Mouse (Mus musculus) limb, embryonic 10.5 days (tissue): ENCODE measurements around the gene Mindy4. TPM values are rescaled to one million over a fixed set of nuclear protein-coding genes. Genes with fewer than 3 reads are reported as not detected.
A peak's percentile ranks its signal among the peaks of the same experiment; 100 is the strongest.

ENCODE experiments used
- DNase-seq: peaks from one replicate; pipeline ENCODE4 v3.0.0-alpha.2; 2017; ENCODE audit warnings: low spot score
- H3K27ac ChIP-seq: fragments of 300-500 bp; sonication (generic); 2 replicates; pipeline ENCODE4 v1.5.1; 2016; ENCODE audit warnings: mild to moderate bottlenecking
- H3K27me3 ChIP-seq: fragments of 300-500 bp; sonication (generic); 2 replicates; pipeline ENCODE4 v1.6.1; 2016; ENCODE audit warnings: low read depth, mild to moderate bottlenecking; ENCODE audit not compliant: poor library complexity, severe bottlenecking
- H3K36me3 ChIP-seq: fragments of 300-500 bp; sonication (generic); 2 replicates; pipeline ENCODE4 v1.6.1; 2016; ENCODE audit warnings: mild to moderate bottlenecking, moderate library complexity
- H3K4me1 ChIP-seq: fragments of 300-500 bp; sonication (generic); 2 replicates; pipeline ENCODE4 v1.6.1; 2016
- H3K4me3 ChIP-seq: fragments of 300-500 bp; sonication (generic); 2 replicates; pipeline ENCODE4 v1.5.1; 2016; ENCODE audit warnings: mild to moderate bottlenecking, moderate library complexity
- H3K9me3 ChIP-seq: fragments of 300-500 bp; sonication (generic); replicated peaks from 2 replicates; pipeline ENCODE4 v1.6.1; 2016; ENCODE audit warnings: mild to moderate bottlenecking
- WGBS: fragments of 180-500 bp; shearing (Covaris S2); methylation state at CpG from one replicate; pipeline ENCODE4 v1.1.7; 2016; 5-methylcytosine and 5-hydroxymethylcytosine counted together
- polyA plus RNA-seq: library from polyadenylated mRNA; unstranded; fragments of >200 nt; fragmentation: Nextera tagmentation; extraction: Ambion mirVana; gene quantifications from 2 replicates; pipeline ENCODE4 v1.2.1, GENCODE M21; 2016

Gene Mindy4
- polyA plus RNA-seq, 1 experiment from 2014 or later = 16.2 TPM

- no peak for DNase-seq
- H3K4me1 ChIP-seq = peaks cover 21% of the 10 kb centered on the region; the same call in 1 of the 2 replicates
- 85% methylated on average over 17 of the region's 17 CpGs for WGBS
Measured at GRCm38 (mm10) chr6:55323908-55324634, 120.9 kb downstream of the Mindy4 start.

GRCm38 (mm10) chr6:55324785-55325184 lies 121.6 kb downstream of the Mindy4 start:
- Histone ChIP-seq H3K27me3 (no peaks in the 10 kb centered on the region), H3K36me3 (no peaks in the 10 kb centered on the region), H3K27ac (no peak overlapping the region), H3K4me1 (peaks cover 15% of the 10 kb centered on the region; the same call in 1 of the 2 replicates), H3K4me3 (no peak overlapping the region), H3K9me3 (no peaks in the 10 kb centered on the region)
- no peak for DNase-seq
- 86% methylated on average over 1 of the region's 1 CpGs for WGBS

More at GRCm38 (mm10) chr6:55323908-55324634, 120.9 kb downstream of the Mindy4 start:
- H3K4me3 ChIP-seq = no peak overlapping the region
- H3K27ac ChIP-seq = no peak overlapping the region
- no peaks in the 10 kb centered on the region for H3K27me3 ChIP-seq
- H3K36me3 ChIP-seq = 0 out of 2 replicates have a peak, but pooled peaks cover under 1% of the 10 kb centered on the region
- H3K9me3 ChIP-seq = no peaks in the 10 kb centered on the region

- DNase-seq = no peak
- peaks cover 13% of the 10 kb centered on the region for H3K4me1 ChIP-seq
- no peaks in the 10 kb centered on the region for H3K27me3 ChIP-seq
- H3K27ac ChIP-seq = no peak overlapping the region
- WGBS = 76% methylated on average over 4 of the region's 4 CpGs
- no peak overlapping the region for H3K4me3 ChIP-seq
- H3K9me3 ChIP-seq = no peaks in the 10 kb centered on the region
- H3K36me3 ChIP-seq = no peaks in the 10 kb centered on the region
Measured at GRCm38 (mm10) chr6:55326299-55326698, 123.1 kb downstream of the Mindy4 start.

- H3K27me3 ChIP-seq = no peaks in the 10 kb centered on the region
- no peak overlapping the region for H3K27ac ChIP-seq
- H3K4me3 ChIP-seq = no peak overlapping the region
- no peaks in the 10 kb centered on the region for H3K36me3 ChIP-seq
- WGBS = 90% methylated on average over 13 of the region's 13 CpGs
- H3K4me1 ChIP-seq = peaks cover 15% of the 10 kb centered on the region
- DNase-seq = no peak
- no peaks in the 10 kb centered on the region for H3K9me3 ChIP-seq
Measured at GRCm38 (mm10) chr6:55327326-55327725, 124.1 kb downstream of the Mindy4 start.

GRCm38 (mm10) chr6:55328179-55328578 lies 125.0 kb downstream of the Mindy4 start:
- H3K27me3 ChIP-seq = no peaks in the 10 kb centered on the region
- no peak overlapping the region for H3K27ac ChIP-seq
- H3K4me3 ChIP-seq = no peak overlapping the region
- DNase-seq = no peak
- H3K9me3 ChIP-seq = no peaks in the 10 kb centered on the region
- peaks cover 19% of the 10 kb centered on the region for H3K4me1 ChIP-seq
- H3K36me3 ChIP-seq = no peaks in the 10 kb centered on the region
- 83% methylated on average over 4 of the region's 4 CpGs for WGBS

- H3K9me3 ChIP-seq = no peaks in the 10 kb centered on the region
- no peak overlapping the region for H3K4me3 ChIP-seq
- no peaks in the 10 kb centered on the region for H3K27me3 ChIP-seq
- DNase-seq = no peak
- peaks cover 36% of the 10 kb centered on the region for H3K4me1 ChIP-seq
- 66% methylated on average over 6 of the region's 6 CpGs for WGBS
- no peaks in the 10 kb centered on the region for H3K36me3 ChIP-seq
- no peak overlapping the region for H3K27ac ChIP-seq
Measured at GRCm38 (mm10) chr6:55331315-55331714, 128.1 kb downstream of the Mindy4 start.

- H3K9me3 ChIP-seq = no peaks in the 10 kb centered on the region
- no peak overlapping the region for H3K27ac ChIP-seq
- H3K4me3 ChIP-seq = no peak overlapping the region
- H3K4me1 ChIP-seq = peaks cover 41% of the 10 kb centered on the region
- WGBS = 75% methylated on average over 5 of the region's 5 CpGs
- DNase-seq = no peak
- H3K36me3 ChIP-seq = no peaks in the 10 kb centered on the region
- H3K27me3 ChIP-seq = no peaks in the 10 kb centered on the region
Measured at GRCm38 (mm10) chr6:55332100-55332772, 129.1 kb downstream of the Mindy4 start.

- H3K36me3 ChIP-seq = no peaks in the 10 kb centered on the region
- no peak for DNase-seq
- WGBS = 90% methylated on average over 6 of the region's 6 CpGs
- no peaks in the 10 kb centered on the region for H3K9me3 ChIP-seq
- 0 out of 2 replicates have a peak overlapping the region, but pooled peaks have one; percentile 3 for H3K27ac ChIP-seq
- H3K27me3 ChIP-seq = no peaks in the 10 kb centered on the region
- no peak overlapping the region for H3K4me3 ChIP-seq
- peaks cover 41% of the 10 kb centered on the region for H3K4me1 ChIP-seq
Measured at GRCm38 (mm10) chr6:55332773-55333109, 129.6 kb downstream of the Mindy4 start.

GRCm38 (mm10) chr6:55335989-55336514 lies 132.9 kb downstream of the Mindy4 start, which contains the start of gene Aqp1:
Aqp1 (plus strand) TSS chr6:55336432.
- DNase-seq = peak; percentile 46
- H3K9me3 ChIP-seq = no peaks in the 10 kb centered on the region
- peak within 1 kb of the TSS; percentile 61 for H3K27ac ChIP-seq
- H3K4me3 ChIP-seq = no peak within 1 kb of the TSS
- 28% methylated on average over 12 of the region's 12 CpGs for WGBS
- H3K36me3 ChIP-seq = no peaks in the 10 kb centered on the region
- H3K4me1 ChIP-seq = peaks cover 52% of the 10 kb centered on the region
- H3K27me3 ChIP-seq = no peaks in the 10 kb centered on the region

GRCm38 (mm10) chr6:55337242-55337641 lies 134.1 kb downstream of the Mindy4 start:
- Histone ChIP-seq H3K27me3 (no peaks in the 10 kb centered on the region), H3K36me3 (no peaks in the 10 kb centered on the region), H3K9me3 (no peaks in the 10 kb centered on the region), H3K27ac (no peak overlapping the region), H3K4me1 (peaks cover 46% of the 10 kb centered on the region), H3K4me3 (no peak overlapping the region)
- DNase-seq = no peak
- WGBS = 86% methylated on average over 5 of the region's 5 CpGs

- Histone ChIP-seq H3K27me3 (no peaks in the 10 kb centered on the region), H3K4me1 (peaks cover 46% of the 10 kb centered on the region), H3K36me3 (no peaks in the 10 kb centered on the region), H3K27ac (no peak overlapping the region), H3K4me3 (no peak overlapping the region), H3K9me3 (no peaks in the 10 kb centered on the region)
- 51% methylated on average over 6 of the region's 6 CpGs for WGBS
- DNase-seq = no peak
Measured at GRCm38 (mm10) chr6:55338077-55338476, 134.9 kb downstream of the Mindy4 start.

GRCm38 (mm10) chr6:55338934-55339825 lies 136.0 kb downstream of the Mindy4 start:
- peaks cover 43% of the 10 kb centered on the region for H3K4me1 ChIP-seq
- H3K9me3 ChIP-seq = no peaks in the 10 kb centered on the region
- no peak for DNase-seq
- 0 out of 2 replicates have a peak overlapping the region, but pooled peaks have one; percentile 9 for H3K27ac ChIP-seq
- WGBS = 78% methylated on average over 9 of the region's 9 CpGs
- H3K4me3 ChIP-seq = no peak overlapping the region
- no peaks in the 10 kb centered on the region for H3K27me3 ChIP-seq
- H3K36me3 ChIP-seq = no peaks in the 10 kb centered on the region
